Mouse (Mus musculus) kidney, adult 2 months (tissue): ENCODE data around the gene Ryr1.

Source experiments
- CTCF ChIP-seq: fragments of 200-500 bp; conservative IDR thresholded peaks from 2 replicates; pipeline ENCODE4 v1.5.1; 2011; ENCODE audit warnings: low read depth, mild to moderate bottlenecking, control low read depth, low read length, moderate library complexity, mixed read lengths; ENCODE audit not compliant: insufficient read depth, insufficient read length
- POLR2A ChIP-seq: fragments of 200-500 bp; IDR thresholded peaks from one replicate; pipeline ENCODE4 v1.6.1; 2011; ENCODE audit warnings: low read depth, low read length, control low read depth

- TF ChIP-seq CTCF (no peak), POLR2A (no peak)
Measured at GRCm38 (mm10) chr7:29118142-29118851, 6.7 kb downstream of the Ryr1 start.
